Mouse (Mus musculus) layer of hippocampus, postnatal 14 days (tissue): ENCODE measurements around the gene Fam49a. TPM values are rescaled to one million over a fixed set of nuclear protein-coding genes. Genes with fewer than 3 reads are reported as not detected.

Experiments
- DNase-seq, 2 experiments: peaks; one replicate each; pipeline ENCODE4 v3.0.0; 2021 to 2022; ENCODE audit warnings: low spot score in 2 of 2, mixed read lengths in 1 of 2
- total RNA-seq, 2 experiments: library from RNA; stranded (reverse); gene quantifications; 2 replicates each; pipeline ENCODE4 v1.2.3; 2021

Gene Fam49a
- total RNA-seq, 2 experiments from 2014 or later, result 203 to 209 TPM

- no peak for DNase-seq
These were observed 4.6 kb downstream of the Fam49a start for GRCm38 (mm10) chr12:12266552-12266951.

GRCm38 (mm10) chr12:12270495-12270894 is 8.6 kb downstream of the Fam49a start:
- DNase-seq, result no peak

- DNase-seq, result no peak
These were observed 12.2 kb downstream of the Fam49a start for GRCm38 (mm10) chr12:12274115-12274514.

- DNase-seq, result no peak
These were observed 13.3 kb downstream of the Fam49a start for GRCm38 (mm10) chr12:12275124-12275779.

GRCm38 (mm10) chr12:12277741-12278463 is 16.0 kb downstream of the Fam49a start:
- no peak for DNase-seq

GRCm38 (mm10) chr12:12278464-12278872 is 16.5 kb downstream of the Fam49a start:
- no peak for DNase-seq

- DNase-seq, result no peak
These were observed 21.9 kb downstream of the Fam49a start for GRCm38 (mm10) chr12:12283702-12284288.

- no peak for DNase-seq
These were observed 22.6 kb downstream of the Fam49a start for GRCm38 (mm10) chr12:12284521-12284920.

- DNase-seq, result peak; percentile 58 to 73
These were observed 25.3 kb downstream of the Fam49a start for GRCm38 (mm10) chr12:12287131-12287786.

GRCm38 (mm10) chr12:12287787-12288132 is 25.8 kb downstream of the Fam49a start:
- no peak for DNase-seq

GRCm38 (mm10) chr12:12288586-12288985 is 26.6 kb downstream of the Fam49a start:
- no peak for DNase-seq

GRCm38 (mm10) chr12:12289636-12290035 is 27.7 kb downstream of the Fam49a start:
- no peak for DNase-seq

- no peak for DNase-seq
These were observed 30.2 kb downstream of the Fam49a start for GRCm38 (mm10) chr12:12292043-12292618.

GRCm38 (mm10) chr12:12294380-12295171 is 32.6 kb downstream of the Fam49a start:
- no peak for DNase-seq

- DNase-seq, result no peak
These were observed 36.5 kb downstream of the Fam49a start for GRCm38 (mm10) chr12:12298451-12298850.

GRCm38 (mm10) chr12:12299303-12299702 is 37.4 kb downstream of the Fam49a start:
- no peak for DNase-seq

GRCm38 (mm10) chr12:12301149-12301548 is 39.2 kb downstream of the Fam49a start:
- DNase-seq, result no peak

- DNase-seq, result no peak
These were observed 39.9 kb downstream of the Fam49a start for GRCm38 (mm10) chr12:12301815-12302214.

- DNase-seq, result no peak
These were observed 44.3 kb downstream of the Fam49a start for GRCm38 (mm10) chr12:12306214-12306613.

GRCm38 (mm10) chr12:12306814-12307213 is 44.9 kb downstream of the Fam49a start:
- no peak for DNase-seq

GRCm38 (mm10) chr12:12307245-12307644 is 45.3 kb downstream of the Fam49a start:
- no peak for DNase-seq
